Mouse (Mus musculus): ENCODE measurements at regions not wholly inside any gene's neighbourhood (a gene's known extent, or its start where the extent isn't known, plus 50 kb on each side); places are given as distances from the start of the nearest gene placed in this dataset.

DNA sequence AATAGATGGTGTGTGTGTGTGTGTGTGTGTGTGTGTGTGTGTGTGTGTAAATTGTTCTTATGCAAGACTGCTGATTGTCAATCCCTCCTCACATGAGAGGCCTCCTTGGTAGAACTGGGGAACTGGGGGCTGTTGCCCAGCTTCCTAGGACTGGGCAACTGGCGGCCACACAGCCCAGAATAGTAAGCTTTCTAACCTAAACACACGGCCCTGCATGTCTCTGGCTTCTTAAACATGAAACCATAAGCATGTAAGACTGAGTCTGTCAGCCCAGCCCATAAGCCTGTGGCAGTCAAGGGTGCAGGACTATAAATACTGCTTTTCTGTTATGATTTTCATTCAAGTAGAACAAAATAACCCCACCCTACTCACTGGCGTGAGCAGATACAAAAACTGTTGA lies 60.7 kb downstream of the Ifng start:
- Histone ChIP-seq H3K4me2 (replicated peaks; ENCODE audit: low read depth, low read length) (no peak overlapping the region), H3K9me3 (ENCODE audit: low read length) (no peaks in the 10 kb centered on the region), H3K4me1 (ENCODE audit: insufficient read depth, low read length) (no peaks in the 10 kb centered on the region), H3K9ac (replicated peaks; ENCODE audit: low read length) (no peak overlapping the region), H3K27me3 (ENCODE audit: insufficient read depth, low read length) (no peaks in the 10 kb centered on the region), H3K4me3 (ENCODE audit: low read length) (no peak overlapping the region), H3K36me3 (ENCODE audit: insufficient read depth, low read length) (no peaks in the 10 kb centered on the region), H3K27ac (ENCODE audit: low read length) (no peak overlapping the region)
- ATAC-seq (ENCODE audit: low FRiP score, low TSS enrichment): no peak
- 77% methylated on average over 3 of the region's 3 CpGs for WGBS

DNA sequence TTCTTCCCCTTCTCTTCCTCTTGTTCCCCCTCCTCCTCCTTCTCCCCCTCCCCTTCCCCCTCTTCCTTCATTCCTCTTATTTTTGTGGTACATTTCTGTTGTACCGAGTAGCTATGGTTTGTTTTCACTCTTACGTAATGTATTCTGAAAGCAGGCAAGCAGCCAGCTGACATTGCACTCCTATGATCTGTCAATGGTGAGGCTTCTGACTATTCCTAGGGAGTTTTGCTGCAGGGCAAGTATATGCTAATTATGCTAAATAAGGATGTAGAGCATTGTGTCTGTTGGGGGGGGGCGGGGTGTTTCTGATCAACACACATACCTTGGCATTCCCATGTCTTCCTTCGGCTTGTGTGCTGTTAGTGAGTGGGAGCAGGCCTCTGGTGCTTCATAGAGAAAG lies 64.0 kb downstream of the Ifng start:
- no peak for ATAC-seq (ENCODE audit: low FRiP score, low TSS enrichment)
- no peak overlapping the region for H3K9ac ChIP-seq (replicated peaks; ENCODE audit: low read length)
- 64% methylated on average over 4 of the region's 4 CpGs for WGBS
- no peaks in the 10 kb centered on the region for H3K4me1 ChIP-seq (ENCODE audit: insufficient read depth, low read length)
- no peaks in the 10 kb centered on the region for H3K36me3 ChIP-seq (ENCODE audit: insufficient read depth, low read length)
- no peak overlapping the region for H3K4me3 ChIP-seq (ENCODE audit: low read length)
- H3K27ac ChIP-seq (ENCODE audit: low read length): no peak overlapping the region
- no peak overlapping the region for H3K4me2 ChIP-seq (replicated peaks; ENCODE audit: low read depth, low read length)
- H3K27me3 ChIP-seq (ENCODE audit: insufficient read depth, low read length): no peaks in the 10 kb centered on the region
- H3K9me3 ChIP-seq (ENCODE audit: low read length): no peaks in the 10 kb centered on the region

DNA sequence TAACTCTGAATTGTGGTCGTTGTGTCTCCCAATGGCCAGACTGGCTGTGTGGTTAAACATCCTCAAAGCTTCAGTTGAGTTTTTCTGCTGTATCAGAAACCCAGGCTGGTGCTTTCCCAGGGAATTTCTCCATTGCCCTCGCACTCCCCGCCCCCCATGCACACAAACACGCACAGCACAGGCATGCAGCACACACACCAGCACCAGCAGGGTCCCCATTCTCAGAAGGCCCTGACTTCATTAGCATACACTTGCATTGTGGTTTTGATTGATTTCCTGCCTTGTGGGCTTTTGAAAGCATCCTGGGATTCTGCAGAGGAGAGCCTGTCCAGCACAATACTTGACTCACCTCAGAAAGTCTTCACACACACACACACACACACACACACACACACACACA lies 65.3 kb downstream of the Ifng start:
- Histone ChIP-seq H3K27me3 (ENCODE audit: insufficient read depth, low read length) (no peaks in the 10 kb centered on the region), H3K4me2 (replicated peaks; ENCODE audit: low read depth, low read length) (no peak overlapping the region), H3K36me3 (ENCODE audit: insufficient read depth, low read length) (no peaks in the 10 kb centered on the region), H3K9me3 (ENCODE audit: low read length) (no peaks in the 10 kb centered on the region), H3K27ac (ENCODE audit: low read length) (no peak overlapping the region), H3K9ac (replicated peaks; ENCODE audit: low read length) (no peak overlapping the region), H3K4me1 (ENCODE audit: insufficient read depth, low read length) (no peaks in the 10 kb centered on the region), H3K4me3 (ENCODE audit: low read length) (no peak overlapping the region)
- WGBS: 80% methylated on average over 4 of the region's 4 CpGs
- ATAC-seq (ENCODE audit: low FRiP score, low TSS enrichment): no peak

DNA sequence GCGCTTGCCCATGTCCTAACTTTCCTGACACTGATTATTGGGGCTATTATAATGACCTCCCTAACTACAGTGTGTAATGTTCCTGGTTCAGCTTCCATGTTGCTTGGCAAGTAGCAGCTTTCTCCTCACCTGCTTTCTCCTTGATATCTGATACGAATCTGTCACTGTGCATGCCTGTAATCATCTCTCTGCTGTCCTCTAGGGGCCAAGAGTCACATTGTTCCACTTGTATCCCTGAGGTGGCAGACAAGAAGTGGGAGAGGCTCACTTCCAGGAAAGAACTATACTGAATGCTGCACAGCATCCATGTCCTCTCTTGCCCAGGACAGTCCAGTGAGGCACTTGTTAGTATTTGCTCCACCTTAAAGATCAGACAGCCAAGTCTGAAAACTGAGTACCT lies 66.8 kb downstream of the Ifng start:
- Histone ChIP-seq H3K36me3 (ENCODE audit: insufficient read depth, low read length) (no peaks in the 10 kb centered on the region), H3K4me3 (ENCODE audit: low read length) (no peak overlapping the region), H3K27me3 (ENCODE audit: insufficient read depth, low read length) (no peaks in the 10 kb centered on the region), H3K9ac (replicated peaks; ENCODE audit: low read length) (no peak overlapping the region), H3K4me2 (replicated peaks; ENCODE audit: low read depth, low read length) (no peak overlapping the region), H3K27ac (ENCODE audit: low read length) (no peak overlapping the region), H3K4me1 (ENCODE audit: insufficient read depth, low read length) (no peaks in the 10 kb centered on the region), H3K9me3 (ENCODE audit: low read length) (no peaks in the 10 kb centered on the region)
- ATAC-seq (ENCODE audit: low FRiP score, low TSS enrichment): 0 out of 2 replicates have a peak, but pooled peaks have one; percentile 27
- WGBS: 48% methylated on average over 2 of the region's 2 CpGs

DNA sequence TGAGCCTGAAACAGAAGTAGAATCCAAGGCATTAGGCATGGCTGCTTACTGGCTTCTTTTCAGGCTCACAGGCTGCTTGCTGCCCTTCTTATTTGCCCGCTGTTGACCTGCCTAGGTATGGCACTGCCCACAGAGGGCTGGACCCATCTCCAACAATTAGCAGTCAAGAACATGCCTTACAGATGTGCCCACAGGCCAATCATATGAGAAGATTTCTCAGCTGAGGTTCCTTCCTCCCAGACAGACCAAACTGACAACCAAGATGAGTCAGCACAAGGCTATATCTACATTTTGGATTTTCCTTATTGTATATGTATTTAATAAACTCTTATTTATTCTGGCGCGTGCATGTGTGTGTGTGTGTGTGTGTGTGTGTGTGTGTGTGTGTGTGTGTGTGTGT lies 76.0 kb downstream of the Ifng start:
- no peak overlapping the region for H3K27ac ChIP-seq (ENCODE audit: low read length)

DNA sequence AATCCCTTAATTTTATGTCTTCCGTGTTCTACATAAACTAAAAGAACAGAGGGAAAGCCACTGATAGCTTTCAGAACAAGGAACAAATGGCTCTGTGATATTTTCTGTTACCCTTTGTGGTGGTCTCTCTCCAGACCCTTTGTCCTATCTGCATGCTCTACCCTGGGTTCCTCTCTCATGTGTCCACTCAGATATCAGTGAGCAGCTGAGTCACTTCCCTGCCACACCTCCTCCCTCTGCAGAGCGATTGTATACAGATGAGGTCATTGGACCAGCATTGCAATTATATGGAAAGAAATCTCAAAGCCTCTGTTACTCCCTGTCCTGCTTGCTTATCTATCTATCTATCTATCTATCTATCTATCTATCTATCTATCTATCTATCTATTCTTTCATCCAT lies 77.1 kb downstream of the Ifng start:
- no peak overlapping the region for H3K4me2 ChIP-seq (replicated peaks; ENCODE audit: low read depth, low read length)
- WGBS: 77% methylated on average over 2 of the region's 2 CpGs
- no peak overlapping the region for H3K4me3 ChIP-seq (ENCODE audit: low read length)
- no peaks in the 10 kb centered on the region for H3K36me3 ChIP-seq (ENCODE audit: insufficient read depth, low read length)
- no peak overlapping the region for H3K9ac ChIP-seq (replicated peaks; ENCODE audit: low read length)
- no peaks in the 10 kb centered on the region for H3K27me3 ChIP-seq (ENCODE audit: insufficient read depth, low read length)
- H3K4me1 ChIP-seq (ENCODE audit: insufficient read depth, low read length): no peaks in the 10 kb centered on the region
- H3K9me3 ChIP-seq (ENCODE audit: low read length): no peaks in the 10 kb centered on the region
- no peak overlapping the region for H3K27ac ChIP-seq (ENCODE audit: low read length)
- ATAC-seq (ENCODE audit: low FRiP score, low TSS enrichment): no peak

More for the DNA sequence above, 76.0 kb downstream of the Ifng start:
- Histone ChIP-seq H3K4me3 (ENCODE audit: low read length) (no peak overlapping the region), H3K4me2 (replicated peaks; ENCODE audit: low read depth, low read length) (no peak overlapping the region), H3K9me3 (ENCODE audit: low read length) (no peaks in the 10 kb centered on the region), H3K4me1 (ENCODE audit: insufficient read depth, low read length) (no peaks in the 10 kb centered on the region), H3K27me3 (ENCODE audit: insufficient read depth, low read length) (no peaks in the 10 kb centered on the region), H3K36me3 (ENCODE audit: insufficient read depth, low read length) (no peaks in the 10 kb centered on the region), H3K9ac (replicated peaks; ENCODE audit: low read length) (no peak overlapping the region)
- ATAC-seq (ENCODE audit: low FRiP score, low TSS enrichment): no peak
- WGBS: 90% methylated on average over 3 of the region's 3 CpGs

DNA sequence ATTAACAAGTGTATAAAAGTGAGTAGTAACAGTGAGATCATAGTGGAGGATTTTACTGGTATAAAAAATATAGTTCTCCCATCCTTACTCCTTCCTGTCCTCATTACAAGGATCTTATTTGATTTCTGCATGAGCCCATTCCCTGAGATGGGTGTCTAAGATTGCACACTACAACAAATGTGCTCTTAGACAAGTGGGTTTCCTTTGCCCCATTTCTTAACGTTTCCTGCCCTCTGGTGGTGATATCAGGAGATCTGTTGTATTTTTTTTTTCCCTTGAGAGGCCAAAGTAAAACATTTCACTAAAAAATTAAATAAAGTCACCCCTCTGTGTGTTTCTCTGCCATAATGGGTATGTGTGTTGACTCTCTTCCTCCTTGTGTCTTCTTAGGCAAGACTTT lies 105.1 kb downstream of the Ifng start:
- Histone ChIP-seq H3K27me3 (ENCODE audit: insufficient read depth, low read length) (no peaks in the 10 kb centered on the region), H3K36me3 (ENCODE audit: insufficient read depth, low read length) (no peaks in the 10 kb centered on the region), H3K4me2 (replicated peaks; ENCODE audit: low read depth, low read length) (no peak overlapping the region), H3K9me3 (ENCODE audit: low read length) (no peaks in the 10 kb centered on the region), H3K27ac (ENCODE audit: low read length) (no peak overlapping the region), H3K4me3 (ENCODE audit: low read length) (no peak overlapping the region), H3K4me1 (ENCODE audit: insufficient read depth, low read length) (no peaks in the 10 kb centered on the region), H3K9ac (replicated peaks; ENCODE audit: low read length) (no peak overlapping the region)
- WGBS: 6% methylated on average over 1 of the region's 1 CpGs
- ATAC-seq (ENCODE audit: low FRiP score, low TSS enrichment): no peak

DNA sequence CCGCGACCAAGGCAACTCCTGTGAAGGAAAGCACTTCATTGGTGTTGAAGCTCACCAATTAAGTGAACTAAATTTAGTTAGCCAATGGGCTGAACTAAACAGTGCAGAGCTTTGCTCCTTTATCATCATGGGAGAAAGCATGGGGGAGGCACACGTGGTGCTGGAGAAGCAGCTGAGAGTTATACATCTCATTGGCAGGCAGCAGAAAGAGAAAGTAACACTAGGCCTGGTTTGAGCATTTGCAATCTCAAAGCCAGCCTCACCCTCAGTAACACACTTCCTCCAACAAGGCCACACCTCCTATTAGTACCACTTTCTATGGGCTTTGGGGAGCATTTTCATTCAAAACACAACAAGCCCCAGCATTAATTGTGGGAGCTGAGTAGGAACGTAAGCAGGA lies 109.4 kb downstream of the Ifng start:
- no peak overlapping the region for H3K4me2 ChIP-seq (replicated peaks; ENCODE audit: low read depth, low read length)
- H3K36me3 ChIP-seq (ENCODE audit: insufficient read depth, low read length): no peaks in the 10 kb centered on the region
- H3K9me3 ChIP-seq (ENCODE audit: low read length): no peaks in the 10 kb centered on the region
- no peaks in the 10 kb centered on the region for H3K27me3 ChIP-seq (ENCODE audit: insufficient read depth, low read length)
- no peak overlapping the region for H3K27ac ChIP-seq (ENCODE audit: low read length)
- ATAC-seq (ENCODE audit: low FRiP score, low TSS enrichment): no peak
- H3K9ac ChIP-seq (replicated peaks; ENCODE audit: low read length): no peak overlapping the region
- no peaks in the 10 kb centered on the region for H3K4me1 ChIP-seq (ENCODE audit: insufficient read depth, low read length)
- H3K4me3 ChIP-seq (ENCODE audit: low read length): no peak overlapping the region
- WGBS: 67% methylated on average over 4 of the region's 4 CpGs

DNA sequence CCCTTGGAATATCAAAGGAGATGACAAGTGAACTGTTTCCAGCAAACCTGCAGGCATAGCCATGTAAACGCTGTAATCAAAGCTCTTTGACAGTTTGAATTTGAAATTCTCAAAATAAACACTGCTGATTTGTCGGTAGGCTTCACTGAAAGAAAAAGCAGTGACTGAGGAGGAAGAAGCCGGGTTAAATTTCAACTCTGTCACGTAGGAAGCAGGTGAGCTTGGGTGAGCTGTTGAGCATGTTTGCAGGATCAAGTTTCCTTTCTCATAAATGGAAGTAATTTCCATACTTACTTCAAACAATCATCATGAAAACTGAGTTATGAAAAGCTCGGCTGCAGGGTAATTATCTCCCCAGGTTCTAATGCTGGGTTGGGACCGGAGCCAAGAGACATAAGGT lies 118.0 kb downstream of the Ifng start:
- Histone ChIP-seq H3K9ac (replicated peaks; ENCODE audit: low read length) (no peak overlapping the region), H3K27me3 (ENCODE audit: insufficient read depth, low read length) (no peaks in the 10 kb centered on the region), H3K4me3 (ENCODE audit: low read length) (no peak overlapping the region), H3K4me1 (ENCODE audit: insufficient read depth, low read length) (no peaks in the 10 kb centered on the region), H3K27ac (ENCODE audit: low read length) (no peak overlapping the region), H3K4me2 (replicated peaks; ENCODE audit: low read depth, low read length) (no peak overlapping the region), H3K36me3 (ENCODE audit: insufficient read depth, low read length) (no peaks in the 10 kb centered on the region), H3K9me3 (ENCODE audit: low read length) (no peaks in the 10 kb centered on the region)
- no peak for ATAC-seq (ENCODE audit: low FRiP score, low TSS enrichment)
- 43% methylated on average over 6 of the region's 6 CpGs for WGBS

DNA sequence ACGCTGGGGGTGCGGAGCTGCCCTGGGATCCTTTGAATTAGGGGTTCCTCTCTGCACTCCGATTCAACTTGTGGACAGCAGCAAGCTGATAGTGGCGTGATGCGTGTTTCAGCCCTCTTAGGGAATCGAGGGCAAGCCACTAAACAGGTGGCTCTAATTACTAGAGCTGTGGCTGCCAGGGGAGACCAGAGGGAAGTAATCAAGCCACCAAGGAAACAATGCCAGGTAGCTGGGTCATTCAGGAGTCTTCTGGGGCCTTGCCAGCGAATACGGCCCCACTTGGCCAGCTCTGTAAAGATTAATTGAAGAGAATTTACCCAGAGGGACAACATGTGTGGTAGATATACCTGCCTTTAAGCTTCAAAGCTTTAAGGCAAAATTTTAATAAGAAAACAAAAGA lies 123.2 kb downstream of the Ifng start:
- H3K27ac ChIP-seq (ENCODE audit: low read length): no peak overlapping the region
- H3K9ac ChIP-seq (replicated peaks; ENCODE audit: low read length): no peak overlapping the region
- H3K27me3 ChIP-seq (ENCODE audit: insufficient read depth, low read length): no peaks in the 10 kb centered on the region
- H3K4me3 ChIP-seq (ENCODE audit: low read length): no peak overlapping the region
- H3K4me1 ChIP-seq (ENCODE audit: insufficient read depth, low read length): no peaks in the 10 kb centered on the region
- H3K9me3 ChIP-seq (ENCODE audit: low read length): no peaks in the 10 kb centered on the region
- ATAC-seq (ENCODE audit: low FRiP score, low TSS enrichment): no peak
- WGBS: 70% methylated on average over 8 of the region's 8 CpGs
- H3K4me2 ChIP-seq (replicated peaks; ENCODE audit: low read depth, low read length): no peak overlapping the region
- H3K36me3 ChIP-seq (ENCODE audit: insufficient read depth, low read length): no peaks in the 10 kb centered on the region
